Mouse (Mus musculus): ENCODE results near the gene Gm12886.

The Gm12886 gene

DNA sequence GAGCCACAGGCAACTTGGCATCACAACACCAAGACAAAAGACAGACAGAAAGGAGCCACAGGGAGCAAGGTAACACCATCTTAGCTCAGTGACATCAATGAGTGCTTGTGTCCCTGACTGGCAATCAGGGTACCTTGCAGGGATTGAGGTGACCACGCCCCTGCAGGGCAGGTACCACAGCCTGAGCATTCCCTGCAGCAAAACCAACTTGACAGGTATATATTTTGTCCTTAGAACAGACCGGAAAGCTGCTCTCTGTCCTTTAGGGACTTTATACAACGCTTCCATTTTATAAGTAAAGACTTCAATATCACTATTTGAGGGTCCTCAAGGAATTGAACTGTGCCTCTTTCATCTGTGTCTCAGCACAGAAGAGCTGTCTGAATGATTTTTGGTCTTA lies at the start of gene Gm12886:
Gm12886 (minus strand) TSS at position 101 of the 400 bp plus-strand sequence.
- in situ Hi-C loops (cut with MboI, MseI): no loop called here
